In the genomic region with DNA sequence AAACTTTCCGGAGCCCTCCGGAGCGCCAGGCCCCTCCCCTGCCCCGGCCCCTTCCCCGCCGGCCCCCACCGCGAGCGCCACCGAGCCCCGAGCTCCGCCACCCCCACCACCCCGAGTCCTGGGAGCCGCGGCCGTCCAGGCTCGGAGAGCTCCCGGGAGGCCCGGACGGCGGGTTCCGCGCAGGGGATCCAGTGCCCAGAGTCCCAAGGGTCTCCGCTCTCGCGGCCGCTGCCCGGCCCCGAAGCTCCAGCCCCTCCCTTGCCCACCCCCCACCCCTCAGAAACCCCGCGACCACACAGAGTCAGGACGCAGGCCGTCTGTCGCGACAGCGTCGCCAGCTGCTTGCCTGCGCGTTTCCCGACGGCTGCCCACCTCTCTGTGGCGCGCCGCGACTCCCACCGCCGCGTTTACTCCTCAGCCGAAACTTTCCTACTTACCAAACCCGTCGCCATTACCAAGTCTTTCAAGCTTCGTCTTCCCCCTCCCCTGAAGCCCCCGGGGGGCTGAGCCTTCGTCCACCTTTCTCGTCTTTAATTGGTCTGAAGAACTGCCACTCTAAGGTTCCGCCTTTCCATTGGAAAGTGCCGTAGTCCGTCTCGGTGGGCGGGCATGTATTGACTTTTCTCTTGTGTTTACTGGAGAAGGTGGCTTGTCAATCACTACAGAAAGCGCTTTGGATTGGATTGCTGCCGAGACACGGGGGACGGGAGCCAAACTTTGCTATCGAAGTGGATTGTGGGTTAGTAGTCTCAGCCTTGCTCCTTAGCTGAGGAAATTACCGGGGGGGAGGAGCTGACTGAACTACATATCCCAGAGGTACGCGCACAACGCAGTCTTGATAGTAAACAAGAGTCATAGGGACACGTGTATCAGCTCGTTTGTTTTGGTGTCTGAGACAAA, we compare ENCODE assay signal across 8 mouse cellular contexts. TPM values are rescaled to one million over a fixed set of nuclear protein-coding genes. Genes with fewer than 3 reads are reported as not detected.
DNase-seq lines count a peak whose midpoint lies in the region; ATAC-seq lines count a peak whose summit lies in the region.

A gene (minus strand): TSS at position 777 of the 900 bp plus-strand sequence.

- no peaks in the 10 kb centered on the region for H3K27me3 ChIP-seq in lung, embryonic 16.5 days (ENCODE audit: control insufficient read depth, insufficient read depth, low read depth, low read length)

- no peaks in the 10 kb centered on the region for H3K36me3 ChIP-seq in lung, embryonic 16.5 days (ENCODE audit: control insufficient read depth, insufficient read depth, low read length)

- peaks cover 7% of the 10 kb centered on the region; the same call in 1 of the 2 replicates for H3K4me1 ChIP-seq in lung, embryonic 16.5 days (replicated peaks; ENCODE audit: control insufficient read depth, insufficient read depth, low read length)

- H3K27ac ChIP-seq in lung, embryonic 16.5 days (ENCODE audit: low read length), result peak within 1 kb of the TSS; percentile 99

- peak within 1 kb of the TSS; percentile 93 for H3K9ac ChIP-seq in lung, embryonic 16.5 days (ENCODE audit: low read length)

- ATAC-seq in hematopoietic stem cell, adult 5-6 weeks (replicated peaks in 1 of 2; ENCODE audit: insufficient read depth in 1 of 2, low FRiP score in 2 of 2, low TSS enrichment in 1 of 2, low read depth in 1 of 2, poor library complexity in 2 of 2, severe bottlenecking in 2 of 2), result peak; percentile 89 to 92
- ATAC-seq in lung, embryonic 16.5 days (ENCODE audit: low read depth), result peak; percentile 96

- peak; percentile 100 for DNase-seq in MEL-GATA-1-ER (ENCODE audit: extremely low read depth, low read depth)
- peak; percentile 100 for DNase-seq in cerebellum, adult 8-10 months
- peak; percentile 100 for DNase-seq in forelimb bud, embryonic 11.5 days (ENCODE audit: low read depth, low spot score)
- DNase-seq in layer of hippocampus, adult 9-10 months (ENCODE audit: low spot score), result peak; percentile 100
- peak; percentile 97 for DNase-seq in ovary, postnatal 10 days (ENCODE audit: low spot score)
- peak; percentile 98 to 99 for DNase-seq in thymus, postnatal 10 days (ENCODE audit: low spot score in 2 of 2)

- H3K4me2 ChIP-seq in lung, embryonic 16.5 days (ENCODE audit: low read depth, low read length), result peak within 1 kb of the TSS; percentile 76

- H3K9me3 ChIP-seq in lung, embryonic 16.5 days (ENCODE audit: control insufficient read depth, low read length), result no peaks in the 10 kb centered on the region

- under 1% methylated on average over 55 of the region's 71 CpGs for WGBS in lung, embryonic 16.5 days

- peak within 1 kb of the TSS; percentile 87 for H3K4me3 ChIP-seq in lung, embryonic 16.5 days (ENCODE audit: low read length)

RNA-seq across cellular contexts. Expression of the gene that starts here (rescaled TPM):
- total RNA-seq in hematopoietic stem cell, adult 5-6 weeks (2017), result 93.9 and 127 TPM in 2 replicates
- polyA plus RNA-seq in lung, embryonic 16.5 days (2015; fragmentation: Nextera tagmentation; extraction: Ambion mirVana), result 146 and 157 TPM in 2 replicates

Comparison
In these comparisons a context has a peak if more than half of its experiments do, and no peak if none do; other contexts are left out.
1. Peak in every context shown above with its lines: DNase-seq, ATAC-seq, H3K4me3 ChIP-seq and H3K27ac ChIP-seq.